ENCODE assay signal across 8 mouse cellular contexts in the genomic region with DNA sequence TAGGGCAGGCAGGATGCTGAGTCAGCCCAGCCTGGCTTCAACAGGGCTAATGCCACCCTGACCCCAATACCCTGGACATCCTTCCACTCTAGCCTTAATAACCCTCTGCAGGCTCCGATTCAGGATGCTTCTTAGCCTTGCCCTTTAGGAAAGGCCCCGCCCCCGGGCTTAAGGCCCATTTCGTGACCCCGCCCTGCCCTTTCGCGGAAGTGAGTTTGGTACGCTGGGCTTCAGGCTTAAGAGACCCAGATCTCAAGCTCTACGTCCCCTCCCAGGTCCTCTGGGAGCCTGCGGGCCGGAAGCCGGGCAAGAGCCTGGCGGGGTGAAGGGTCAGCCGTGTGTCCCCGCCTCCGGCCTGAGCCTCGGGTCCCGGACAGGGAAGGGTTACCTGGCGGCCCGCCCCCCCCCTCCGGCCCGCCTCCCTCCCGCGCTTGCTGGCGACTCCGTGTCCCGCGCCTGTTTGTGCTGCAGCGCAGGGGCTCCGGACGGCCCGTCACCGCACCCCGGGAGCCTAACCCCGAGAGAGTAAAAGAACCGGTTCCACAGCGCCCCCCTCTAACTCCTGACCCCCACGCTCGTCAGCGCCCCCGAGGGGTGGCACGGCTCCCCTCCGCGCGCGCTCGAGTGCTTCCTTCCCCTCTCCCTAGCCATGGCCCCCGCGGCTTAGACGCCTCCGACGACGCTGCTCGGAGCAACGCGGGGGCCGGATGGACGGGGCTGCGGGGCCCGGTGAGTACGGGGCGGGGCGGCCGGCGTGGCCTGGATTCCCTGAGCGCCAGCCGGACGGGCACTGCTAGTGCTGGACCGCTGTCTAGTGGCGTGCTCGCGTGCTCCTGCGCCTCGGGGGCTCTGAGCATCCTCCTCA. TPM values are rescaled to one million over a fixed set of nuclear protein-coding genes. Genes with fewer than 3 reads are reported as not detected.
DNase-seq lines count a peak whose midpoint lies in the region; ATAC-seq and TF ChIP-seq lines count a peak whose summit lies in the region.

A gene (minus strand): TSS at position 133 of the 865 bp plus-strand sequence.
A gene (plus strand): TSS at position 329 of the 865 bp plus-strand sequence.

- H3K9ac ChIP-seq in limb, embryonic 14.5 days (ENCODE audit: low read depth, low read length, severe bottlenecking): peak within 1 kb of the TSS; percentile 89
- peak within 1 kb of the TSS; percentile 58 for H3K9ac ChIP-seq in midbrain, embryonic 15.5 days

- peak; percentile 78 for ATAC-seq in inflammation-experienced regulatory T-cells, adult 6 months
- peak; percentile 75 for ATAC-seq in limb, embryonic 14.5 days (ENCODE audit: low FRiP score, low read depth)
- peak; percentile 55 for ATAC-seq in midbrain, embryonic 15.5 days (replicated peaks)

- no peak for TF ChIP-seq POLR2A in cortical plate, adult 2 months (IDR thresholded peaks at IDR 0.05; ENCODE audit: extremely low read depth, insufficient read depth, low read length)
- TF ChIP-seq POLR2A in limb, embryonic 14.5 days (IDR thresholded peaks at IDR 0.05; ENCODE audit: borderline replicate concordance, extremely low read depth, insufficient read depth, insufficient read length): 0 out of 2 replicates have a peak, but pooled peaks have one; percentile 16

- H3K27me3 ChIP-seq in limb, embryonic 14.5 days (ENCODE audit: control insufficient read depth, insufficient read depth, low read length): no peaks in the 10 kb centered on the region
- no peaks in the 10 kb centered on the region for H3K27me3 ChIP-seq in midbrain, embryonic 15.5 days (replicated peaks)

- TF ChIP-seq CTCF in cortical plate, adult 2 months (IDR thresholded peaks at IDR 0.05; ENCODE audit: extremely low read depth, insufficient read depth, low read length): no peak

- 2% methylated on average over 64 of the region's 74 CpGs for WGBS in limb, embryonic 14.5 days
- under 1% methylated on average over 56 of the region's 74 CpGs for WGBS in midbrain, embryonic 15.5 days

- no peak within 1 kb of the TSS for H3K27ac ChIP-seq in cortical plate, adult 2 months (ENCODE audit: insufficient read depth, low read length)
- peak within 1 kb of the TSS; percentile 67 for H3K27ac ChIP-seq in limb, embryonic 14.5 days (replicated peaks; ENCODE audit: low read depth, low read length)
- peak within 1 kb of the TSS; percentile 17 for H3K27ac ChIP-seq in midbrain, embryonic 15.5 days

- no peaks in the 10 kb centered on the region for H3K4me1 ChIP-seq in cortical plate, adult 2 months (ENCODE audit: control insufficient read depth, insufficient read depth, low read length)
- H3K4me1 ChIP-seq in limb, embryonic 14.5 days (ENCODE audit: control insufficient read depth, insufficient read depth, low read length): peaks cover 12% of the 10 kb centered on the region
- H3K4me1 ChIP-seq in midbrain, embryonic 15.5 days: peaks cover 18% of the 10 kb centered on the region

- peak within 1 kb of the TSS; percentile 69 for H3K4me2 ChIP-seq in limb, embryonic 14.5 days (replicated peaks; ENCODE audit: low read depth, low read length, severe bottlenecking)
- H3K4me2 ChIP-seq in midbrain, embryonic 15.5 days: peak within 1 kb of the TSS; percentile 81

- H3K36me3 ChIP-seq in limb, embryonic 14.5 days (ENCODE audit: control insufficient read depth, insufficient read depth, low read length): peaks cover 55% of the 10 kb centered on the region
- H3K36me3 ChIP-seq in midbrain, embryonic 15.5 days (replicated peaks): peaks cover 12% of the 10 kb centered on the region; the same call in 1 of the 2 replicates

- peak within 1 kb of the TSS; percentile 17 for H3K4me3 ChIP-seq in cortical plate, adult 2 months (ENCODE audit: insufficient read depth, low read length)
- peak within 1 kb of the TSS; percentile 68 for H3K4me3 ChIP-seq in limb, embryonic 14.5 days (replicated peaks; ENCODE audit: low read length)
- peak within 1 kb of the TSS; percentile 52 for H3K4me3 ChIP-seq in midbrain, embryonic 15.5 days

- no peaks in the 10 kb centered on the region for H3K9me3 ChIP-seq in limb, embryonic 14.5 days (ENCODE audit: control insufficient read depth, low read length)
- no peaks in the 10 kb centered on the region for H3K9me3 ChIP-seq in midbrain, embryonic 15.5 days

- DNase-seq in right cerebral cortex, adult 2 months (ENCODE audit: low spot score in 2 of 2): peak; percentile 42 to 65
- DNase-seq in right cerebral cortex, adult 18-20 months: no peak
- DNase-seq in gastrocnemius, postnatal 25 days: peak; percentile 92
- DNase-seq in limb, embryonic 14.5 days (ENCODE audit: low spot score): peak; percentile 47
- peak; percentile 77 to 82 for DNase-seq in spleen, postnatal 14 days (ENCODE audit: low spot score in 2 of 2)

RNA-seq across cellular contexts. Expression of the first gene that starts in this region (rescaled TPM):
- polyA plus RNA-seq in cortical plate, adult 2 months (2012; rRNA removed): 8.0 and 9.2 TPM in 2 replicates
- 10 to 100 TPM in 1 of 2 experiments, 1 to 10 TPM in 1; 6.7 to 18.4 TPM for total RNA-seq in gastrocnemius, postnatal 25 days (2021)
- 10 to 100 TPM in 1 of 3 experiments, 1 to 10 TPM in 2; 3.2 to 22.7 (median 3.4) TPM for polyA plus RNA-seq in inflammation-experienced regulatory T-cells, adult 6 months (2017; shearing (Covaris generic))
- polyA plus RNA-seq in limb, embryonic 14.5 days (2012; rRNA removed): 5.2 and 7.1 TPM in 2 replicates
- 2.0 and 2.4 TPM in 2 replicates for polyA plus RNA-seq in limb, embryonic 14.5 days (2014; fragmentation: Nextera tagmentation; extraction: Ambion mirVana)
- polyA plus RNA-seq in midbrain, embryonic 15.5 days (2015; fragmentation: Nextera tagmentation; extraction: Ambion mirVana): 1.9 and 2.4 TPM in 2 replicates

RNA-seq across cellular contexts. Expression of the second gene that starts in this region (rescaled TPM):
- polyA plus RNA-seq in cortical plate, adult 2 months (2012; rRNA removed): 12.8 and 13.2 TPM in 2 replicates
- 1 to 10 TPM; 6.0 to 7.2 TPM for total RNA-seq in gastrocnemius, postnatal 25 days (2021)
- 10 to 100 TPM; 20.3 to 25.7 (median 20.4) TPM for polyA plus RNA-seq in inflammation-experienced regulatory T-cells, adult 6 months (2017; shearing (Covaris generic))
- polyA plus RNA-seq in limb, embryonic 14.5 days (2012; rRNA removed): 62.1 and 74.9 TPM in 2 replicates
- 21.5 and 25.2 TPM in 2 replicates for polyA plus RNA-seq in limb, embryonic 14.5 days (2014; fragmentation: Nextera tagmentation; extraction: Ambion mirVana)
- 10.5 and 13.4 TPM in 2 replicates for polyA plus RNA-seq in midbrain, embryonic 15.5 days (2015; fragmentation: Nextera tagmentation; extraction: Ambion mirVana)

Comparison
In these comparisons a context has a peak if more than half of its experiments do, and no peak if none do; other contexts are left out.
1. H3K4me3 ChIP-seq: peak in every context shown above with its lines; median percentile 68 in limb, embryonic 14.5 days; 52 in midbrain, embryonic 15.5 days; 17 in cortical plate, adult 2 months.